Mouse (Mus musculus): Measurements from ENCODE around the gene Aldh1b1. TPM values are rescaled to one million over a fixed set of nuclear protein-coding genes. Genes with fewer than 3 reads are reported as not detected.

Aldh1b1 gene
- 9.6 and 10.9 TPM in 2 replicates for polyA plus RNA-seq (2012; rRNA removed)

DNA sequence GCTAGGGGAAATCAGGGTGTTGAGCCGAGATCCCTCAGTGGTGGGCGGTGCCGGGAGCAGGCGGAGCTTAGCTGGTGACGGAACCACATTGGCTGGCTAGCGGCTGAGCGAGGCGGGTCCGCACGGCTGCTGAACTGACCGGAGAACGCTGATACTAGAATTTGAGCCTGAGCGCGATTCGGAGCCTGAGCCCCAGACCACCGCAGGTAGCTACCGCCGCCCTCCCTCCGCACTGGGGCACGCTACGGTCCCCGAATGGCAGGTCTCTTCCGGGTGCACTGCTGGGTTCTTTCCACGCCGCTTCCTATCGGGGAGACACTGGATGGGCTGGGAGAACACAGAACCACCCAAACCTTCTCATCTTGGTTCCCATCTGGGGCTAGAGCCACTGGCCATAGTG is at the start of gene Aldh1b1:
Aldh1b1 (plus strand) TSS at position 59 of the 400 bp plus-strand sequence.

DNA sequence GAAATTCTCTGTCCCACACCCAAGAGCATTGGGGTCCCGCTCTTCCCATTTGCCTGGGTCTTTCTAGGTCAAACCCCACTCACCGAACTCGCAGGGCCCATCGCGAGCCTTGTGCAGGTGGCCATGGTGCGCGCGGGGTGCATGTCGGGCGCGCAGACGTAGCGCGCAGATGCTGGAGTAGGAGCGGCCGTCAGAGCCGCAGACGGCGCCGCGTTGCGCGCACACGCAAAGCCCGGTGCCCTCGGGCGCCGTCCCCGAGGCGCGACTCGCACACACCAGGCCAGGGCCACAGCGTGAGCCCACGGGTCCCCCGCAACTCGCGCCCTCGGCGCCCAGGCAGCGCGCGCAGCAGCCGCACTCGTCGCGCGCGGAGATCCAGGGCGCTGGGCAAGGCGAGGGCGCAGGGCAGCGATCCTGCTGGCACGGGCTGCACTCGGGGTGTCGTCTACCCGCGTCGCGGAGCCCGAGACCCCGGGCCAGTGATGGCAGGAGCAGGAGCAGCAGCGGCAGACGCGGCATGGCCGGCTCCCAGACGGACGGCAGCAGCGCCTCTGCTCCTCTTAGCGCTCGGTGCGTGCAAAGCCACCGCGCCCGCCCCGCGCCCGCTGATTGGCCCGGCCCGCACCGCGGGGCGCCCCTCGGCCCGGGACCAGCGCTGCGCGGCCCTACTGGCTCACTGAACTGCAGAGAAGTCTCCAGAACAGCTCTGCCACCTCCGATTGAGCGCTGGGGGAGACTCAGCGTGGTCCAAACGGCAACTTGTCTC is 27.6 kb downstream of the Aldh1b1 start, which contains the start of gene Igfbpl1:
Igfbpl1 (minus strand) TSS at position 649 of the 766 bp plus-strand sequence.

DNA sequence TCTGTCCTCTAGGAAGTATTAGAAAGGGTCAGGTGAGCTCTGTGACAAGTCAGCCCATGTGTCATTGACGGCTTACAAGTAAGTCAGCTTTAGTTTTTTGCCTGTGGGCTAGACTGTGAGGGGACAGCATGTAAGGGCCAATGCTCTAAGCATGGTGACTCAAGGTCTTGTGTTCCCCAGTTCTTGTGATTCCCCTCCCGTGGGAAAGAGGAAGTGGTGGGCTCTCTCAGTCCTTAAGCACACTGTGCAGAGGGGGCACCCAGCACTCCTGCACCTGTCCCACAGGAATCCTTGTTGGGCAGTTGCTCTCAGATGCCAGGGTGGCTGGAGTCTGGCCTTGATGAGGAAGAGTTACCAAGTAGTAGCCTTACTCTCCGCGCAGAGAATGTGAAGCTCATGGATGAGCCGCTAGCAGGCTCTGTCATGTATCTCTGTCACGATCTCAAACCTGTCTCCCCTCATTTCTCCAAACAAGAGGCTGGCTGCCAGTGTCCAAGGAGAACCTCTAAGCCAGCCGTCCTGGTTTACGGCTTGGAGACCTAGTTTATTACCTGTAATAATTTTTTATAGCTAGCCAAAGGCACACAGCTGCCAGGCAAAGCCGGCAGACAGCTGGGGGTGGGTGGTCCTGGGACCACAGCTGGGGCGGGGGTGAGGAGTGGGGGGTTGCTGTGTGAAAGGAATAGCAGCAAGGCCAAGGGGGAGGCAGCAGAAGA is 49.4 kb downstream of the Aldh1b1 start, which contains the start of gene Stra6l:
Stra6l (plus strand) TSS at position 556 of the 716 bp plus-strand sequence.

Other genes starting within 250 kb of the Aldh1b1 start
- gene Igfbpl1, start 27.9 kb downstream of the Aldh1b1 start, polyA plus RNA-seq (2012; rRNA removed) = 268 and 402 TPM in 2 replicates
- gene Stra6l, start 49.6 kb downstream of the Aldh1b1 start, polyA plus RNA-seq (2012; rRNA removed) = 2.2 and 3.7 TPM in 2 replicates
- gene Ccdc180, start 91.3 kb downstream of the Aldh1b1 start, polyA plus RNA-seq (2012; rRNA removed) = 0.28 and 0.31 TPM in 2 replicates
- 21.0 and 21.2 TPM in 2 replicates for gene Tdrd7, start 166.3 kb downstream of the Aldh1b1 start, polyA plus RNA-seq (2012; rRNA removed)
- 0.54 and 2.8 TPM in 2 replicates for gene Tmod1, start 239.9 kb downstream of the Aldh1b1 start, polyA plus RNA-seq (2012; rRNA removed)